Mouse (Mus musculus) CD4-positive, CD25-positive, alpha-beta regulatory T cell (primary cell): ENCODE data around the gene Rdm1. TPM values are rescaled to one million over a fixed set of nuclear protein-coding genes. Genes with fewer than 3 reads are reported as not detected.

ENCODE experiments used
- polyA plus RNA-seq: library from polyadenylated mRNA; unstranded; fragments of 100-300 nt; shearing (Covaris generic); gene quantifications from one replicate; pipeline ENCODE4 v1.2.1, GENCODE M21; 2017

Gene Rdm1
- 56.6 TPM for polyA plus RNA-seq

GRCm38 (mm10) chr11:101626995-101627856, at the start of gene Rdm1:
Gene Rdm1, plus strand, starts transcription at chr11:101627195.

GRCm38 (mm10) chr11:101582054-101583035, 44.6 kb upstream of the Rdm1 start, which contains the start of gene Tmem106a:
Gene Tmem106a, plus strand, starts transcription at chr11:101582242.

GRCm38 (mm10) chr11:101599156-101599555, 27.8 kb upstream of the Rdm1 start, which contains the start of gene Gm11634:
Gene Gm11634, minus strand, starts transcription at chr11:101599256.

GRCm38 (mm10) chr11:101664825-101665635, 38.0 kb downstream of the Rdm1 start, which contains the start of gene Arl4d:
Gene Arl4d, plus strand, starts transcription at chr11:101665541.

Other genes with a start within 250 kb of the Rdm1 start
- 40.9 TPM for gene Aarsd1, start 209.6 kb upstream of the Rdm1 start, polyA plus RNA-seq
- 2.3 TPM for gene Gm27029, start 202.4 kb upstream of the Rdm1 start, polyA plus RNA-seq
- gene Rundc1, start 202.1 kb upstream of the Rdm1 start, polyA plus RNA-seq = 32.5 TPM
- 3.1 TPM for gene Ptges3l, start 201.9 kb upstream of the Rdm1 start, polyA plus RNA-seq
- gene Rpl27, start 184.9 kb upstream of the Rdm1 start, polyA plus RNA-seq = 356 TPM
- 192 TPM for gene Ifi35, start 178.8 kb upstream of the Rdm1 start, polyA plus RNA-seq
- gene Rnd2, start 162.2 kb upstream of the Rdm1 start, polyA plus RNA-seq = 0.22 TPM
- gene Vat1, start 161.0 kb upstream of the Rdm1 start, polyA plus RNA-seq = 0.59 TPM
- gene Brca1, start 75.2 kb upstream of the Rdm1 start, polyA plus RNA-seq = 2.4 TPM
- 105 TPM for gene Nbr1, start 75.0 kb upstream of the Rdm1 start, polyA plus RNA-seq
- 7.4 TPM for gene Tmem106a, start 45.0 kb upstream of the Rdm1 start, polyA plus RNA-seq
- gene Gm11634, start 27.9 kb upstream of the Rdm1 start, polyA plus RNA-seq = 0.24 TPM
- 1.6 TPM for gene Arl4d, start 38.3 kb downstream of the Rdm1 start, polyA plus RNA-seq
- 50.6 TPM for gene Dhx8, start 105.7 kb downstream of the Rdm1 start, polyA plus RNA-seq
- gene Etv4, start 158.2 kb downstream of the Rdm1 start, polyA plus RNA-seq = 0.11 TPM